Mouse (Mus musculus) liver, embryonic 14.5 days (tissue): ENCODE measurements around the gene Diras2.

Experiments
- CTCF ChIP-seq: IDR thresholded peaks from 2 replicates; pipeline ENCODE4 v1.5.1; 2016; ENCODE audit warnings: antibody characterized with exemption, low read depth, control low read depth
- EP300 ChIP-seq: IDR thresholded peaks from 2 replicates; pipeline ENCODE4 v1.6.1; 2016; ENCODE audit warnings: antibody characterized with exemption, low read depth

DNA sequence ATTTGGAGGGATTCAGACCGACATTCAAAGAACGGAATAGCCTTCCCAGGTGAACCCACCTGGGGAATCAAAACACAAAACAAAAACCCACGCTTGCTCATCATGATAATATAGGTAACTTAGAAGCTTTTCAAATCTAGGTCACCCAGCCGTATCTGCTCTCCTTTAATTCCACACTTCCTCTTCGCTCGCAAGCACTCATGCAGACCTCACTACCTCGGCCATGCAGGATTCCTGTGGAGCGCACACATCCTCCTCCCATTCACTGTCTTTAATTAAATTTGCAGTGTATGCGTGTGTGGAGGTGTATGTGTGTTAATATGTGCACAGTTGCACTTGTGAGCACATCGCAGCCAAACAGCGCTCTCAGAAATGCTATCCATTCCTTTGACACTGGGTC, 6.8 kb downstream of the Diras2 start:
- no peak for TF ChIP-seq EP300
- TF ChIP-seq CTCF: no peak
